Mouse (Mus musculus) layer of hippocampus, postnatal 25 days (tissue): Measurements from ENCODE around the gene Myh7. TPM values are rescaled to one million over a fixed set of nuclear protein-coding genes. Genes with fewer than 3 reads are reported as not detected.
A peak's percentile ranks its signal among the peaks of the same experiment; 100 is the strongest.
"Not testable (repeated sequence)": the region's sequence is repeated elsewhere in the genome, so short reads cannot be mapped to it uniquely, and the experiment has no call there.

Source experiments
- DNase-seq, 2 experiments: peaks; one replicate each; pipeline ENCODE4 v3.0.0; 2022; ENCODE audit warnings: mixed read lengths in 2 of 2, low spot score in 1 of 2; ENCODE audit errors: extremely low spot score in 1 of 2
- total RNA-seq, 2 experiments: library from RNA; stranded (reverse); gene quantifications; 2 replicates each; pipeline ENCODE4 v1.2.3; 2021

The Myh7 gene
- total RNA-seq: 10 to 100 TPM in 1 of 2 experiments, 1 to 10 TPM in 1; 7.8 to 10.3 TPM

- no peak for DNase-seq
Observed at GRCm38 (mm10) chr14:54994136-54994868, at the start of gene Myh7. Gene Myh7, minus strand, starts transcription at chr14:54994626.

GRCm38 (mm10) chr14:55043694-55044093 lies 49.3 kb upstream of the Myh7 start:
- not testable (repeated sequence) for DNase-seq

GRCm38 (mm10) chr14:55032695-55033225 lies 38.3 kb upstream of the Myh7 start:
- DNase-seq: peak in 1 of 2 experiments; percentile 31

GRCm38 (mm10) chr14:55029034-55029698 lies 34.7 kb upstream of the Myh7 start:
- DNase-seq: peak in 1 of 2 experiments; percentile 40

- no peak for DNase-seq
Observed at GRCm38 (mm10) chr14:55028333-55028835, 34.0 kb upstream of the Myh7 start.

GRCm38 (mm10) chr14:55027653-55028052 lies 33.2 kb upstream of the Myh7 start:
- no peak for DNase-seq

- DNase-seq: no peak
Observed at GRCm38 (mm10) chr14:55027251-55027650, 32.8 kb upstream of the Myh7 start.

GRCm38 (mm10) chr14:55025527-55025926 lies 31.1 kb upstream of the Myh7 start:
- DNase-seq: no peak

GRCm38 (mm10) chr14:55024236-55024635 lies 29.8 kb upstream of the Myh7 start:
- DNase-seq: peak; percentile 37 to 71

- DNase-seq: no peak
Observed at GRCm38 (mm10) chr14:55023011-55023410, 28.6 kb upstream of the Myh7 start.

GRCm38 (mm10) chr14:55020394-55020793 lies 26.0 kb upstream of the Myh7 start:
- no peak for DNase-seq

GRCm38 (mm10) chr14:55016876-55017275 lies 22.4 kb upstream of the Myh7 start:
- DNase-seq: no peak

- no peak for DNase-seq
Observed at GRCm38 (mm10) chr14:55015767-55016111, 21.3 kb upstream of the Myh7 start.

GRCm38 (mm10) chr14:55014991-55015766 lies 20.8 kb upstream of the Myh7 start, which contains the start of gene Ngdn:
Gene Ngdn, plus strand, starts transcription at chr14:55015454.
- DNase-seq: peak; percentile 98 to 99

GRCm38 (mm10) chr14:55014591-55014990 lies 20.2 kb upstream of the Myh7 start:
- peak in 1 of 2 experiments; percentile 60 for DNase-seq

- DNase-seq: no peak
Observed at GRCm38 (mm10) chr14:55011116-55011515, 16.7 kb upstream of the Myh7 start.

- DNase-seq: no peak
Observed at GRCm38 (mm10) chr14:55008417-55008816, 14.0 kb upstream of the Myh7 start.

GRCm38 (mm10) chr14:55007120-55007908 lies 12.9 kb upstream of the Myh7 start:
- no peak for DNase-seq

- no peak for DNase-seq
Observed at GRCm38 (mm10) chr14:55006541-55006940, 12.1 kb upstream of the Myh7 start.

GRCm38 (mm10) chr14:55005967-55006366 lies 11.5 kb upstream of the Myh7 start:
- DNase-seq: no peak
